Mouse (Mus musculus) liver, postnatal 0 days (tissue): ENCODE measurements around the gene Ssb.
"Not testable (repeated sequence)": the region's sequence is repeated elsewhere in the genome, so short reads cannot be mapped to it uniquely, and the experiment has no call there.

Experiments
- CTCF ChIP-seq: sonication (generic); IDR thresholded peaks from 2 replicates; pipeline ENCODE4 v1.5.1; 2016; ENCODE audit warnings: antibody characterized with exemption, low read depth
- EP300 ChIP-seq: IDR thresholded peaks from 2 replicates; pipeline ENCODE4 v1.6.1; 2016; ENCODE audit warnings: antibody characterized with exemption, low read depth, mild to moderate bottlenecking

- not testable (repeated sequence) for TF ChIP-seq EP300, CTCF
Observed at GRCm38 (mm10) chr2:69907394-69907793, 46.0 kb downstream of the Ssb start.
